Mouse (Mus musculus) embryo, embryonic 9.5 days (tissue): ENCODE data around the gene Gspt1.
A peak's percentile ranks its signal among the peaks of the same experiment; 100 is the strongest.
"Not testable (repeated sequence)": the region's sequence is repeated elsewhere in the genome, so short reads cannot be mapped to it uniquely, and the experiment has no call there.

Experiments used
- DNase-seq: peaks from one replicate; pipeline ENCODE4 v3.0.0-alpha.2; 2017; ENCODE audit errors: extremely low spot score

Gene Gspt1

GRCm38 (mm10) chr16:11253898-11254722 is at the start of gene Gspt1:
Gene Gspt1, minus strand, starts transcription at chr16:11254325.
- peak; percentile 98 for DNase-seq

GRCm38 (mm10) chr16:11303741-11304140 is 49.6 kb upstream of the Gspt1 start:
- DNase-seq: no peak

GRCm38 (mm10) chr16:11297700-11298099 is 43.6 kb upstream of the Gspt1 start:
- DNase-seq: not testable (repeated sequence)

GRCm38 (mm10) chr16:11295583-11295982 is 41.5 kb upstream of the Gspt1 start:
- DNase-seq: not testable (repeated sequence)

- DNase-seq: not testable (repeated sequence)
Observed at GRCm38 (mm10) chr16:11288873-11289272, 34.7 kb upstream of the Gspt1 start.

- no peak for DNase-seq
Observed at GRCm38 (mm10) chr16:11285949-11286348, 31.8 kb upstream of the Gspt1 start.

GRCm38 (mm10) chr16:11284881-11285280 is 30.8 kb upstream of the Gspt1 start:
- no peak for DNase-seq

- no peak for DNase-seq
Observed at GRCm38 (mm10) chr16:11282655-11283232, 28.6 kb upstream of the Gspt1 start.

- DNase-seq: no peak
Observed at GRCm38 (mm10) chr16:11278778-11279177, 24.7 kb upstream of the Gspt1 start.

- DNase-seq: no peak
Observed at GRCm38 (mm10) chr16:11276888-11277287, 22.8 kb upstream of the Gspt1 start.

- DNase-seq: no peak
Observed at GRCm38 (mm10) chr16:11271073-11271472, 16.9 kb upstream of the Gspt1 start.

GRCm38 (mm10) chr16:11270642-11271041 is 16.5 kb upstream of the Gspt1 start:
- no peak for DNase-seq

GRCm38 (mm10) chr16:11269808-11270207 is 15.7 kb upstream of the Gspt1 start:
- no peak for DNase-seq

GRCm38 (mm10) chr16:11266556-11266955 is 12.4 kb upstream of the Gspt1 start:
- no peak for DNase-seq

GRCm38 (mm10) chr16:11263266-11263665 is 9.1 kb upstream of the Gspt1 start:
- no peak for DNase-seq

- no peak for DNase-seq
Observed at GRCm38 (mm10) chr16:11254723-11255164, 619 bp upstream of the Gspt1 start.

GRCm38 (mm10) chr16:11253065-11253831 is 877 bp downstream of the Gspt1 start:
- peak; percentile 53 for DNase-seq

GRCm38 (mm10) chr16:11247791-11248190 is 6.3 kb downstream of the Gspt1 start:
- DNase-seq: no peak

- DNase-seq: no peak
Observed at GRCm38 (mm10) chr16:11245767-11246166, 8.4 kb downstream of the Gspt1 start.

GRCm38 (mm10) chr16:11242401-11242800 is 11.7 kb downstream of the Gspt1 start:
- no peak for DNase-seq

GRCm38 (mm10) chr16:11217801-11218200 is 36.3 kb downstream of the Gspt1 start:
- DNase-seq: no peak

- DNase-seq: no peak
Observed at GRCm38 (mm10) chr16:11203600-11204390, 50.3 kb downstream of the Gspt1 start.
